Mouse (Mus musculus): ENCODE measurements around the gene Pde2a. TPM values are rescaled to one million over a fixed set of nuclear protein-coding genes. Genes with fewer than 3 reads are reported as not detected.

Gene Pde2a
- polyA plus RNA-seq (2017; shearing (Covaris generic)), result 10 to 100 TPM; 12.6 to 13.6 TPM

GRCm38 (mm10) chr7:101421529-101421928, at the start of gene Pde2a:
Pde2a (plus strand) TSS chr7:101421691.

GRCm38 (mm10) chr7:101410267-101410936, 11.1 kb upstream of the Pde2a start, which contains the start of gene Gm45837:
Gm45837 (plus strand) TSS chr7:101410886.

Other genes starting within 250 kb of the Pde2a start
- gene Atg16l2, start 119.4 kb upstream of the Pde2a start, polyA plus RNA-seq (2017; shearing (Covaris generic)), result 100 to 1,000 TPM in 1 of 2 experiments, 10 to 100 TPM in 1; 86.2 to 130 TPM
- gene Stard10, start 104.6 kb upstream of the Pde2a start, polyA plus RNA-seq (2017; shearing (Covaris generic)), result 10 to 100 TPM; 11.6 to 29.5 TPM
- gene Arap1, start 73.6 kb upstream of the Pde2a start, polyA plus RNA-seq (2017; shearing (Covaris generic)), result 10 to 100 TPM; 87.4 to 88.8 TPM
- gene Gm45837, start 10.8 kb upstream of the Pde2a start, polyA plus RNA-seq (2017; shearing (Covaris generic)), result 10 to 100 TPM; 42.4 to 71.9 TPM
- gene Art2b, start 163.9 kb downstream of the Pde2a start, polyA plus RNA-seq (2017; shearing (Covaris generic)), result 100 to 1,000 TPM; 113 to 154 TPM
- 10 to 100 TPM; 20.4 to 23.3 TPM for gene Clpb, start 241.9 kb downstream of the Pde2a start, polyA plus RNA-seq (2017; shearing (Covaris generic))